Mouse (Mus musculus) E14TG2a.4 (cell line): ENCODE results near the gene Dnah7a.
"Not testable (repeated sequence)": the region's sequence is repeated elsewhere in the genome, so short reads cannot be mapped to it uniquely, and the experiment has no call there.

ENCODE experiments used
- CTCF ChIP-seq: conservative IDR thresholded peaks from 2 replicates; pipeline ENCODE4 v1.5.1; 2014; ENCODE audit warnings: low read length
- NANOG ChIP-seq: IDR thresholded peaks from 2 replicates; pipeline ENCODE4 v1.6.1; 2014; ENCODE audit warnings: borderline replicate concordance, low read length, mixed read lengths
- POU5F1 ChIP-seq: IDR thresholded peaks from 2 replicates; pipeline ENCODE4 v1.6.1; 2014; ENCODE audit warnings: low read length, borderline replicate concordance

DNA sequence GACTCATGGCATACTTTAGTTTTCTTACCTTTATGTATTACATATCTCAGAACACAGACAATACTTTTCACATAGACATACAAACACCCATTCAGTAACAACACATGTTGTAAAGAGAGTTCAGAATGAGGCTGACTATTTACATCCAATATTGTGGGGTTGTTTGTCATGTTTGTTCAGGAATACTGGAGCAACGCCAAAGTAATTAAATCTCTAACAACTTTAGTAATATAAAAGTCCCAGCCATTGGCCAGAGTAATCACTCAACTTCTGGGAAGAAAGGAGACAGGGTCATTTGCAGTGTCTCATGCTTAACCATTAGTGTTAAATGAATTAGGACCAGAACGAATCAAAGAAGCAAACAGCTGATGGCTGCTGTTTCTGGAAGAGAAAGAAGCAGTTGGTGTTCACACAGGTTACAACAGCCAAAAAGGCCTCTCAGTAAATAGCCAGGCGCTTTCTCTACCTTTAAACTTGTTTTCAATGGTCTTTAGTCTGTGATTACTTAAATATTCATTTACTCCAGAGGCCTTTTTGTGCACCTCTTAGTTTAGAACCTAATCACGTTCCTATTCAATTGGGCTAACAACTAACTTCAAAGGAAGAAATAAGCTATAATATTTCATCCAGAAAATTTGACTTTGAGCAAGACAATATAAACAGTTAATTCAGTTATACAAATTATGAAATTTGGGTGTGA lies 33.6 kb upstream of the Dnah7a start:
- TF ChIP-seq CTCF, NANOG, POU5F1: not testable (repeated sequence)
